Mouse (Mus musculus) kidney, adult 8-10 months (tissue): ENCODE data around the gene Tmem150a.

Experiments
- DNase-seq, 2 experiments: peaks; one replicate each; pipeline ENCODE4 v3.0.0; 2022

The Tmem150a gene

GRCm38 (mm10) chr6:72374820-72375563 lies 19.7 kb downstream of the Tmem150a start:
- no peak for DNase-seq

DNA sequence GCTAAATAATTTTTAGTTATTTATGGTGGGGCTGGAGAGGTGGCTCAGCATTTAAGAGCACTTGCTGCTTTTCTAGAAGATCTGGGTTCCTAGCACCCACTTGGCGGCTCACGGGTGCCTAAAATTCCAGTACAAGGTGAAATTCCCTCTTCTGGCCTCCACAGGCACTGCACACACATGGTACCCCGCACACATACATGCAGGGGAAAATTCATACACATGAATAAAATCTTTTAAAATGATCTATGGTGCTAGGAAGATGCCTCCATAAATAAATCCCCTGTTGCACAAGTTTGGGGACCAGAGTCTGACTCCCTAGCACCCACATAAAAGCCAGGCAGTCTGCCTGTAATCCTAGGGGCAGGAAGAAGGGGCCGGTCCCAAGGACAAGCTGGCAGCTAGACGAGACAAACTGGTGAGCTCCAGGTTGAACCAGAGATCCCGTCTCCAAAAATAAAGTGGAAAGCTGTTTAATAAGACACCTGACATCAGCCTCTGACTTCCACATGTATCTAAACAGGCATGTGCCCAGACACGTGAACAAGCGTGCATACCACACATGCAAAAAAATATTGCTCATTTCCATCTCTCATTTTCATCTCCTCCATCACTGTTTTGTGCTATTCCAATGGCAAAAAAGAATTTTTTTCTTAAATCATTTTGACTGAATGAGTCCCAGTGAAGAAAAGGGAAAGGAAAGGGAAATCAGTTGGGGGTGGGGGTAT lies 23.4 kb downstream of the Tmem150a start:
- no peak for DNase-seq

DNA sequence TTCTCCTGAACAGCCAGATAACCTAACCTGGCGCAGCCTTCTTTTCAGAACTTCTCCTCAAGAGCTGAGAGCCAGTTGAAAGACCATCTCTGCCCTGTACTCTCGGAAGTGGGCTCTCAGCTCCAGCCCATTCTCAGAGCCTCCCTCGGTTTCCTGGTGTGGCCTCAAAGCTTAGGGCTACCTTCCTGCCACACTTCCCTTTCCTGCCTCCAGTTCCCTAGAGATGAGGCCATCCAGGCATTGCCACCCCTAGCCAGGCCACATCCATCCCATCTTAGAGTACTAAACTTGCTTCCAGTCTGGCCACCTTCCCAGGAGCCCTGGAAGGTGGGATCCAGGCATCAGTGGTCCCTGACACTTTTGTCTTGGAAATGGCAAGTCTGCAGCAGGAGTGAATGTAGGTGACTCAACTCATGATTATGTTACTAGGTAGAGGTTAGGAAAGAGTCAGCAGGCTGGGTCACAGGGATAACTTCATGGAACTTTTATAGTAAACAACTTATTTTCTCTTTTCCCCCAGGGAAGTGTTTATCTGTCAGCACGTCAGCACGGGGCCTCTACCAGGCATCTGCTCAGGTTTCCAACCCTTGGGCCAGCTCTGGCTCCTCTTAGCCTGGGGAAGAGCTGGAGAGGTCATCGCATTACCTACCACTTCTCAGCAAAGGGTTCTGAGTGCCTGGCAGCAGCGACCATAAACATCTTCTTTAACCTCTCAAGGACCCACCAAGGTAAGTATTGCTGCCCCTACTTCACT lies 24.3 kb downstream of the Tmem150a start:
- no peak for DNase-seq

DNA sequence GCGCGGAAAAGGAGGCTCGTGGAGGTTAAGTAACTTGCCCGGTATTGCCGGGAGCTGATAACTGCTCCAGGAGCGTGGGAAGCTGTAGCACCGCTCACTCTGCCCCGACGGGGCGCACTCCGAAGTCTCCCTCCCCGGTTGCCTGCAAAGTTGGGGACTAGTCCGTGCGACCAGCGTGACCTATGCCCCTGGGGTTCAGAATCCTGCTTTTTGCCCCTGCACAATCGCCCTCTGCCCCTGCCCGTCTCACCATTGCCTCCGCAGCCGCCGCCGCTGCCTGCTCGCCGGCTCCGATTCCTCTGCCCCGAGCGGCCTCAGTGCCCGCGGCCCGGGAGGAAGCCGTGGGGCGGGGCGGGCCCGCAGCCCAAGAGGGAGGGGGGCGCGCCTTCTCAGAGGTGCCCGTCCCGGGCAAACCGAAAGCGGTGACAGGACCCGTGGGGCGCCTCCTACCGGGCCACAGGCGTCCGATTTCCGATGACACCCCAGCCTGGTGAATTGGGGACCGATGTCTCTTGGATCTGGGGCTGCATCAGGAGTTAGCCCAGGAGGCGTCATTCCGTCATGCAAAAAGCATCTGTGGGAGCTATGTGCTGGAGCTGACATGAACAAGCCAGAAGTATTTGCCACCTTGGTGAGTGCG lies 25.0 kb downstream of the Tmem150a start, which contains the start of gene Vamp5:
TSS of gene Vamp5 (minus strand) at position 338 of the 640 bp plus-strand sequence.
- peak; percentile 82 to 85 for DNase-seq

DNA sequence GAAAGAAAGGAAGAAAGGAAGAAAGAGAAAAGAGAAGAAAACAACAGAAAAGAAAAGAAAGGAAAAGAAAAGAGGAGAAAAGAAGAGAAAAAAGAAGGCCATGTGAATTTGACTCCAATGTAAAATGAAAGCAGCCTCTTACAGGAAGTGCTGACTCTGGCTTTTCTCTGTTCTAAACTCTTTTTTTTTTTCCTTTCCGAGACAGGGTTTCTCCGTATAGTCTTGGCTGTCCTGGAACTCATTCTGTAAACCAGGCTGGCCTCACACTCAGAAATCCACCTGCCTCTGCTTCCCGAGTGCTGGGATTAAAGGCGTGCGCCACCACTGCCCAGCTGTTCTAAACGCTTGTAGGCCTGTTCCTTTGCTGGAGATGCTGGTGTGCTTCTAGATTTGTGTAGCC lies 27.2 kb downstream of the Tmem150a start:
- DNase-seq = no peak

DNA sequence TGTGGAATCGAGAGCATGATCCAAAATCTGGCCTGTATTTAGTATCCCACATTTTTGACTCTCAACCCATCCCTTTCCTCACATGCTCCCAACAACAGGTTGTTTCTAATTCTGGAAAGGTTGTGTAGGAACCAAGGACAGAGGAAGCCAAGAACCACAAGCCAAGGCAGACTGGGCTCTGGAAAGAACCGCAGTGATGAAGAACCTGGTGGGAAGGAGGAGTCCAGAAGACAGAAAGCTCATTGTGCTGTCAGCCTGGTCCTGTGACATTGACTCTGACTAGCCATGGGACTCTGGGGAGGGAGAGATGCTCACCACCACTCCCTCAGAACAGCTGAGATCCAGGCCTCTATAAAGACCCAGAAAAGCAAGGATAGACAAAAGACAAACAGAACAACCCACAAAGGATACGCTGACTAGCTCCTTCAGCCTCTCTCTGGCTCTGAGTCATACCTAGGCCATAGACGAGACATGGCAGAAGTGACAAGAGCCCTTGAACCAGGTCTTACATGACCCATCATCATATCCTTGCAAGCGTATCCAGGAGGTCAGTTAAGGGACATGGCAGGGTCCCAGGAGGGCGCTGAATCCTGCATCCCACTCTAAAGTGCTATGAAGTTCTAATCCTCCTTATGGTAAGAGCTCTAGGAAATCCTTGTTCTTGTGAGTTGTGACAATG lies 28.0 kb downstream of the Tmem150a start:
- DNase-seq = no peak

DNA sequence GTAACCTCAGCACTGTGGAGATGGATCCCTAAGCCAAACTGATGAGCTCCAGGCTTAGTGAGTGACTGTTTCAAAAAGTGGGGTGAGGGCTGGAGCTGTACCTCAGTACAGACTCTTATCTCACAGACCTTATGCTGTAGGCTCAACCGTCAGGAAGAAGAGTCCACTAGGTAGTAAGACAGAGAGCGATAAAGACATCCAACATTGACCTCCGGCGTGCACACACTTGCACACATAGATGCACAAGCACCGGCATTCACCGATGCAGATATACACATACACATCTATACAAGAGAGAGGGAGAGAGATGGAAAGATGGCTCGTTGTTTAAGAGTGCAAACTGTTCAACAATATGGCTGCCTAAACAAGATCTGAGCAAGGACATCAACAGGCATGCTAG lies 28.7 kb downstream of the Tmem150a start:
- no peak for DNase-seq

GRCm38 (mm10) chr6:72385258-72385657 lies 30.0 kb downstream of the Tmem150a start:
- DNase-seq = no peak

GRCm38 (mm10) chr6:72386561-72386960 lies 31.3 kb downstream of the Tmem150a start:
- DNase-seq = no peak

DNA sequence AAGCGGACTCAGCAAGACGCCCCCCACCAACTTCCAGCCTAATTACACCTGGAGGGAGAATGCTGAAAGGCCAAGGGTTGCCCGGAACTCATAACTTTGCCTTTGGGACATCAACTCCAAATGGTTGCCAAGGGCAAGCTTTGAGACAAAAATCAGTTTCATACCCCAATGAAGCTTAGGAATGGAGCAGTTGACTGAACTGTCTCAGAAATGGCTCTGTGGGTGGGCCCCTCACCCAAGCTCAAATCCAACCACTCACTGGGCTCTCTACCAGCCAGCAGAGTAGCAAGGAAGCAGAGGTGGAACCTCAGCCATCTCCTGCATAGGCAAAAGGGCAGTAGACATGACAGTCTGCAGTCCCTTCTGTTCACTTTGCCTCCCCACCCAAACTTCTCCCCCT lies 32.6 kb downstream of the Tmem150a start:
- DNase-seq = no peak

- no peak for DNase-seq
Observed at GRCm38 (mm10) chr6:72388266-72388665, 33.0 kb downstream of the Tmem150a start.

GRCm38 (mm10) chr6:72388791-72389329 lies 33.6 kb downstream of the Tmem150a start:
- DNase-seq = no peak

DNA sequence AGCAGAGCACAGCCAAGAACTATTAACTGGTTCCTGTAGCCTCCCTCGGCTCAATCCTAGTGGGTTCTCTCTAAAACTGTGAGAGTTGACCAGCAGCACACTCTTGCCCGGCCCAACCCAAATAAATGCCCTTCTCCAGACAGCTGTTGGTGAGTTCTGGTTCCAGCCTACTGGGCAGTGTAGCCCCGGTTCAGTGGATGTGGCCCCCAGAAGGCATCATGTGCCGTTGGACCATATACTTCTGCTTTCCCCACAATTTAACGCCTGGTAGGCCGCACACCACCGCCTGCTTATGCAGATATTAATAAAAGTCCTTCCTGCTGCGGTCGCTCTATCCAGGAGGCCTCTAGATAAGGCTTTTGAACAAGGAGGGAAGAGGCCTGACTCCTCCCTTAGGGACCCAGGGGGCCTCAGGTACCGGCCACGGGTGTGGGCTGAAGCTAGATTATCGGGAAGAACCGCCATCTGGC lies 34.3 kb downstream of the Tmem150a start:
- DNase-seq = no peak

DNA sequence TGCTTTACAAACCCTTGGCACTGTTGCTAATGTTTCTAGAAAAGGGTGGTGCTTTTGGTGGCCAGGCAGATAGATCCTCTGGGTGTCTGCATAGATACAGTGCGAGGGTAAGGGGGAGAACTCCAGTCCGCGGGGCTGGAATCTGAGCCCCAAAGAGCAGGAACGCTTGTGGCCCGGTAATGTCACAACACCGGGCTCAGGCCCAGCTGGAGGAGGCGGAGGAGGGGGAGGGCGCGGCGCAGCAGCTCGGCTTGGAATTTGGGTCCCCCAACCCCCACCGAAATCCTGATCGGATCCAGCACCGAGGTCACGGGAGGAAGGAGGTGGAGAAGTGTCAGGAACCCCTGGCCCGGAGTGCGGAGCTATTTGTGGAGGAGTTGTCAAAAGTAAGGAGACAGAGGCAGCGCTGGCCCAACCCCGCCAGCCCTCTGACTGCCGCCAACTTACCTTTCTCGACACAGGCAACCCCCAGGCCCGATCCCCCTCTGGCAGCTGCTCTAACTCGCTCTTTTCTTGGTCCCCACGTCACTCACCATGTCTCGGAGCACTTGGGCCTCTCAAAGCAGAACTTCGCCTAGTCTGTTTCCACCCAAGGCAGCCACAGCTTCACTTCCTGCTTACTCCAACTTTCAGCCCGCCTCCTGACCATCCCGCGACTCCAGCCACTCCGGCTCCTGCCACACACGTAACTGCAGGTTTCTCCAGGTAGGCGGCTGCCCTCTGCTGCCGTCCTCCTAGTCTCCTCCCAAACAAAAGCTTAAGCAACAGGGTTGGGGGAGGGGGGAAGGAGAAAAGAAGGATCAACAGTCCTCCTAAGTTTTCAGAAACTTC lies 34.9 kb downstream of the Tmem150a start, which contains the start of gene Vamp8:
TSS of gene Vamp8 (minus strand) at position 763 of the 831 bp plus-strand sequence.
- DNase-seq = peak; percentile 90 to 94

- peak; percentile 89 to 95 for DNase-seq
Observed at GRCm38 (mm10) chr6:72390795-72391521, 35.7 kb downstream of the Tmem150a start.

GRCm38 (mm10) chr6:72392341-72392740 lies 37.1 kb downstream of the Tmem150a start:
- no peak for DNase-seq

- DNase-seq = no peak
Observed at GRCm38 (mm10) chr6:72396837-72397251, 41.6 kb downstream of the Tmem150a start.

- no peak for DNase-seq
Observed at GRCm38 (mm10) chr6:72399967-72400366, 44.7 kb downstream of the Tmem150a start.

DNA sequence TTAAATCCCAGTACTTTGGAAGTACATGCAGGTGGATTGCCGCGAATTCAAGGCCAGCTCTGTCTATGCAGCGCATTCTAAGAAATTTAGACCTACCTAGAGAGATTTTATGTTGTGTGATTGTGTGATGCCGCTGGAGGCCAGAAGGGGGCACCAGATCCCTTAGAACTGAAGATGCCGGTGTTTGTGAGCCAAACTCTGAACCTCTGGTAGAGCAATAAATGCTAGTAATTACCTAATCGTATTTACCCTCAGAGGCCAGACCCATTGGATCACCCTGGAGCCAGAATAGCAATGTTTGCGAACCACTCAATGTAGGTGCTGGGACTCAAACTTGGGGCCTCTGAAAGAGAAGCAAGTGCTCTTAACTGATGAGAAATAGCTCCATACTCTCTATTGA lies 46.6 kb downstream of the Tmem150a start:
- peak; percentile 72 to 92 for DNase-seq

DNA sequence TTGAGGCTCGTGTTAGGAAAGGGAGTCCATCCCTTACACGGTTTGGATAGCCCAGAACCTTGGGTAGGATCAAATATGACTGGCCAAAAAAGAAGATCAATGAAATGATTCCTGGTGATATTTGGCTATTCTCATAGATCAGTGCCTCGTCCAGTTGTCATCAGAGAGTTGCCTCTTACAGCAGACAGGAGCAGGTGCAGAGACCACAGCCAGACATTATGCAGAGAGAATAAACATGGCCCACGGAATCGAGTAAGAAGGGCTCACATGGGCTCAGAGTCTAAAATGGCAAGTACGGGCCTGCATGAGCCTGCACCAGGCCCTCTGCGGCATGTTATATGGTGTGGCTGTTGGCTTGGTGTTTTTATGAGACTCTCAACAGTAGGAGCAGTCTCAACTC lies 50.1 kb downstream of the Tmem150a start:
- no peak for DNase-seq
